Mouse (Mus musculus): ENCODE measurements around the gene Ercc6.

The Ercc6 gene

DNA sequence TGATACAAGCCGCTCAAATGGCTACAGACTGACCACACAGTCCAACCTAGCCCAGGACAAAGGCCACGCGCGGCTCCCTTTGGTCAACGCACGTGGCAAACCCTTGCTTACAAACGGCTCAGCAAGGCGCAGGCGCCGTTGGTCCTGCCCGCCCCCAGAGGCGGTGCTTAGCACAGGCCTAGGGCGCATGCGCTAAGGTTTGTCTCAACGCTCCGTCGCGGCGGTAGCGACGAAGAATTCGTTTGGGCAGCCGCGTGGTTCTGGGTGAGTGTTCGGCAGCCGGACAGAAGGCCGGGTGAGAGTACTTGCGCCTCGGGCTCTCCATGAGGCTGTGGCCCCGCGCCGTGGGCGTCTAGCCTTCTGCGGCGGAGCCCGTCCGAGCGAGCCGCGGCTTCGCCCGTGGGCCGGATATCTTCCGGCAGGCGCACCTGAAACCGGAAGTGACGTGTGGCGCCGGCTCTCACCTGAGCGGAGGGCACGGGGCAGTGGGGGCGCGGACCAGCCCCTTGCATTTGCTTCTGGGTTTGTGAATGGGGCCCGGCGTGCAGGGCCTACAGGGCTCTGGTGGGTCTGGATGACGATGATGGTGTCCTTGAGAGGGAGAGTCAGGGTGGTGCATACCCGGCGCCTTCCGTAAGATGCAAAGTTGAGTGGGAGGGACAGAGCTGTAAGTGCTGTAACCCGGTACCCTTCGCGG lies at the start of gene Ercc6:
Ercc6 (plus strand) TSS at position 186 of the 697 bp plus-strand sequence.
- peak; percentile 96 for DNase-seq

DNA sequence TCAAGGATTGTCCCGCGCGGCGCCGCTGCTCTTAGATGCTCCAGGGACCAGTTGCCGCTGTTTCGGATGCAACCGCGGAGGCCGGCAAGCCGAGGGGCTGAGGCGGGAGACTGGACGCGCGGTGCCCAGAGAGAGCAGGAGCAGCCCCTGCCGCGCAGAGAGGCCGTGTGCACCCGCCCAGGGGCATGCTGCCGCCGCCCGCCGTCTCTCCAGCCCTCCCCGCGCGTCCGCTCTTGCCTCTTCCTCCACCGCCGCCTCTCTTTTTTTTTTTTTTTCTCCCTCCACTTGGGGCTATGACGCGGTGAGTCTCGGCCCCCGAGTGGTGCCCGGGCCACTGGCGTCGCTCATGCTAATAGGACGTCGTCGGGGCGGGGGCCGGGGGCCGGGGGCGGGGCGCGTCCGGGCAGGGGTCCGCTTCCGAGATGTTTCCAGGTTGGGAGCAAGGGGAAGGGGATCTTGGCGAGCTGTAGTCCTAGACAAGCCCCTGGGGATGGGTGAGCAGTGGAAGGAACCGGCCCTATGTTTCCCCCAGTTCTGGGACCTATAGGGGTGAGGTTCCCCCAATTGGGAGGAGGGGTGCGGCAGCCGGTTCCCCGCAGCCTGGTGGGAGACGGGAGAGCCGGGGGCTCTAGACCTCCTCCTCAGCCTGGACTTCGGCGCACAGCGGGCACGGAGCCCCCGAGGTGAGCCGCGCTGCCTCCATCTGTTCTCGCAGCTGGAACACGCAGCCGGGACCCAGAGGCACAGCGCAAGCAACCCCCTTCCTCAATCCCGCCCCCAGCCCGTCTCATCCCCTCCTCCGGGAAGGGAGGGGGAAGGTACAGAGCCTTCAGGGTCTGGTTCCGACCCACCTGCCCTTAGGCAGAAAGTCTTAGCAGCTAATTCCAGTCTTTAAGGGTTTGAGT lies 48.5 kb upstream of the Ercc6 start, which contains the start of gene Slc18a3:
Slc18a3 (minus strand) TSS at position 250 of the 905 bp plus-strand sequence.
- DNase-seq: no peak

DNA sequence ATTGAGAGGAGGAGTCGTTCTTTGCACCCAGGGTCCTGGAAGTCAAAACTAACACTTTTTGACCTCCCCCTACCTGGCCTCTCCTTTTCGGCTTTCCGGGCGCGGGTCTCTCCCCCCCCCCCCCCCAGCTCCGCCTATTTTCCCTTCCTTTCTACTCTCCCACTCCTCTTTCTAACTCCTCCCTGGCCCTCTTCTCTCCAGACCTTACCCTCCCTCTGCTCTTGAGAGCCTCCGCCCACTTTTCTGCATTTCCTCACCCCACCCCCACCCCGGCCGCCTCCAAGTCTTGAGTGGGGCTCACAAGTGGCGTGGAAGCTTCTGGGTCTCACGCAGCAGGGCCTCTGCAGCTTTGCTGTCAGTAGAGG lies 47.8 kb upstream of the Ercc6 start:
- no peak for DNase-seq

DNA sequence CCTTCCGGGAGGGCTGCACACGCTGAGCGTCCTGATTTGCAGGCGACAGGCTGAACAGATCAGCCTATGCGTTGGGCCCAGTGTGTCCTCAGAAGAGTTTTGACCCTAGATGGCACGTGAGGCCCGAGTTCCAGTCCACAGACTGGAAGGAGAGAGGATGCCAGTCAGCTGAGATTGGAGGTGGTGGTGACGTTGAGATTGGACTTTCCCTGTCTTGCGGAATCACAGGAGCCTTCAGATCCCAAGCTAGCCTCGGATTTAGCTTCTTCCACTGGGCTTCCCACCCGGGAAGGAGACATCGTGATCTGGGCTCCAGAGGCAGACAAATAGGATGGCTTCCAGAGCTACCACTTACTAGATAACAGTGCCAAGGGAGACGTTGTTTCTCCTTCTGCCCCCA lies 47.4 kb upstream of the Ercc6 start, which contains the start of gene Chat:
Chat (minus strand) TSS at position 101 of the 400 bp plus-strand sequence.
- DNase-seq: no peak

DNA sequence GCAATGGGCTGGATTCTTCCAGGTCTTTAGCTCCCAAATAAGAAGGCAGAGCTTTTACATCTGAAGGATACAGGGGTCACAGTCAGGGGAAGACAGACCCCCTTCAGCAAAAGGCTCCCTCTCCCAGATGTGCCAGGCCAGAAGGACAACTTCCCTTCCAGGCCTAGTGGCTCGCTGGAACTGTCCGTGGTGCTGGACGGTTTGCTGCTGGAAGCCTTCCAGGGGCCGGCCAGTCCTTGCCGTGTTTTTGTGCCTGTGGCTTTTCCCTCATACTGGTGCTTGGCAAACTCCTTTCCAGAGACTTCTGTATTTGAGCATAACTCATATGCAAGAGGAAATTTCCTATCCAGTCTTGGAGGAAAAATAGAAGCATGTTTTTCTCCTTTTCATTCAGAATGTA lies 45.7 kb upstream of the Ercc6 start:
- peak; percentile 60 for DNase-seq

DNA sequence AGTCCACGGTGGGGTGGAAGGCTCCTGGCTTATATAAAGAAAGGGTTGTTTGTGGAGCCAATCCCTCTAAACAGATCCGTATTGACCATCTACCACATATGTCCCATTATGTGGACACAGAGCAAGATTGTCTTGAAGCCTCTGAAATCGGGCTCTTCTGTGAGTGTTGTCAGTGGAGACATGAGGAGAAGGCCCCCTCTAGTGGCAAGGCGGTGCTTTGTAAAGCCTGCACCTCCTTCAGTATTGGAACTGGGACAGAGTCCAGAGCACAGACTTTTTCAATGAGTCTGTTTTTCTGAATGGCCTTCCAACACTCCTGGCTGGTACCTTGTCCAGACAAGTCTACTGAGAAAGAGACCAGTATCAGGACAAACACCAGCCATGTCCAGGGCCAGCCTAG lies 40.3 kb upstream of the Ercc6 start:
- DNase-seq: peak; percentile 55

DNA sequence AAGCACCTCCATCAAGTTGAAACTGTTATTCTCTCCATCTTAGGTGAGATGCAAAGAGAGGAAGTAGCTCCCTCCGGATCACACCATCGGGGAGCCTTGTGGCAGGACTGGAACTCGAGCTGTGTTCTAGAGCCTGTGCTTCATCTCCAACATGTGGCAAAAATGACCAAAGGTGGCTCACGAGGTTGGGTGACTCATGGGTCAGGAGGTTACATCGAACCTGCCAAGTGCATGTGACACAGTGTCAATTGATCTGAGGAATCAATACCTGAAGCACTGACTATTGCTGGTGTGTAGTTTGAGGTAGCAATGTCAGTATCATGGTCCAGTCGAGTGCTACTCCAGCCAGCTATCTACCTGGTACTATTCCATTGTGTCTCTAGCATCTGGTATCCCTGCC lies 36.8 kb upstream of the Ercc6 start:
- DNase-seq: no peak

DNA sequence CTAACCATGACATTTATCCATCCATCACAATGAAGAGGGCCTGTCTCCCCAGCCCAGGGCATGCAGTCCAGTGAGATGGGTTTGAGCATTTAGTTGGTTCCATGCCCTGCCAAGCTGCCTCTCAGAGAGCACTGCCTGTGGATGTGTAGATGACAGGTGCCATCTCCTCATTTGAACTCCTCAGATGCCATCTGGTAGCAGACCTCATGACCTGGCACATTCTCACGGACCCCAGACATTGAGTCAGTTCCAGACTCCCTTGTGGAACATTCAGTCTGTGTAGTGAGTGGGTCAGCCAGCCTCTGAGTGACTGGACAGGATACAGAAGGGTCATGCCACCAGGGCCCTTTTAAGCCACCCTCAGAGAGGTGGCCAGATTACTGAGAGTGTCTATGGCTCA lies 35.7 kb upstream of the Ercc6 start:
- no peak for DNase-seq

DNA sequence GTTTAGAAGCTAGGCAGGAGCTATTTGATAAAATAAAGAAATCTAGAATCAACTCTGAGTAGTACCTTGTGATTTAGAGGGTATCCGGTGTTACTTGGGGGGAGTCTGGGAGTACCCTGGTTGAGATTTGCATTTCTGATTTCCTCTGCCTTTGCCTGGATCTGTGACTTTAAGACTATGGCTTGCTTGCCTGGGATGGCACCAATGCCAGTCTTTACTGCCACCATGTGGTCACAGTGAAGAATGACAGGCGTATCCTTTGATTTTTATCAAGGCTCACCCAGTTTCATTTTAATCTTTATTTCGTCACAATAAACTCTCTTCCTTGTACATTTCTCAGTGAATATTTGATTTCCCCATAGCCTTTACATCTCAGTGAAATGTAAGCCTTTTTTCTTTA lies 31.3 kb upstream of the Ercc6 start:
- no peak for DNase-seq

DNA sequence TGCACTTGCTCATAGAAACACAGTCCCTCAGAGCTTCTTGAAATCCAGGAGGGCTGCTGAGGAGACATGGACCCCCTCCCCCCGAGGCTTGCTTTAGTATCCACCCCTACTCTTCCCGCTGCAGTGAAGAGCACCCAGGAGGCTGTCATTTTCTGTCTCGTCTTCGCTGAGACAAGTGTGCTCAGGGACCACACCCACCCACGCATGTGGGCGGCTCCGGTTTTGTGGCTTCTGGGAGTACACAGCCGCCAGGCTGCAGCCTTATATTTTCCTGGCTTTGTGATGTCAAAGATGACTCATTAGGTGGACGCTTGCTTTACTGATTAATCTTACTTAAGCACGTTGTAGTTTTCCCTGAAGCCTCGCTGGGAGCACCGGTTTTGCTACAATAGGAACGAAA lies 20.8 kb upstream of the Ercc6 start:
- DNase-seq: no peak

DNA sequence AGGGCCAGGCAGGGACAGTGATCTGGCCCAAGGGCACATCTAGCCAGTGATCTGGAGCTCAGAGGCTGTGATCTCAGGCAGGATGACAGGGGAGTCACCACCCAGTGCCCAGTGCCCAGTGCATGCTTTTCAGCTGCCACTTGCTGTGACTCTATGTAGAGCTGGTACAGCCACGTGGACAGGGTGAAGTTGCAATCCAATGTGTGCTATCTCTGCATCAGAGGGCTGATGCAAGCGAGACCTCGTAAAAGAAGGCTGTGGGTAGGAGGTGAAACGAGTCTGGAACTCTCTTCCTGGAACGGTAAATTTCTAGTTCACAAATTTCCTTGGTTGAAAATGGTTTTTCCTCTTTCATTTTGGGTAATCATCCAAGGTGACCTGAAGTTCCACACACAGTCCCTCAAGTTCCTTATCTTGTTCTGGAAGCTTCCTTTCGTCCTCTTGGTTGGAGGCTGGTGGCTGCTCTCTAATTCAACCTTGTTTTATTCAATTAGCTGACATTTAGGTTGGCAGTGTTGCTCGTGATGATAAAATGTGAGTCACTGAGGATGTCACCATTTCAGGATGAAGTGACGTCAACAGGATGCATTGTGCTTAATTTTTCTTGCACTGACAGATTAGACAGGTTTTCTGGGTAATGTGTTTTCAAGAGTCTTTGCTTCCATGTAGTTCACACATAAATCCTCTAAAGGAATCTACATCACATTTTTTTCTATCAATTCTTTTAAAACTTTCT lies 17.0 kb upstream of the Ercc6 start:
- DNase-seq: no peak

DNA sequence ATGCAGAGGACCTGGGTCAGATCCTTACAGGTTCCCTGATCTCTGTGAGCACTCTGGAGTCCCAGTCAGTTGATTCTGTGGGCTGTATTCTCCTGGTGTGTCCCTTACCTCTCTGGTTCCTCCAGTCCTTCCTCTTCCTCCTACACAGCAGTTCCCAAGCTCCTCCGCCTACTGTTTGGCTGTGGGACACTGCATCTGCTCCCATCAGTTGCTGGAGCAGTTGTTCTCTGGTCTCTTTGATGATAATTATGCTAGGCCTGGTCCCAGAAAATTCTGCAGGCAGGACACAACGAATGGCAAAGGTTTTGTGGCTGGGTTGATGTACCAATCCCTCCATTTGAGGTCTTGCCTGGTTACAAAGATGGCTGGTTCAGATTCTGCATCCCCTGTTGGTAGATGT lies 12.0 kb upstream of the Ercc6 start:
- no peak for DNase-seq

DNA sequence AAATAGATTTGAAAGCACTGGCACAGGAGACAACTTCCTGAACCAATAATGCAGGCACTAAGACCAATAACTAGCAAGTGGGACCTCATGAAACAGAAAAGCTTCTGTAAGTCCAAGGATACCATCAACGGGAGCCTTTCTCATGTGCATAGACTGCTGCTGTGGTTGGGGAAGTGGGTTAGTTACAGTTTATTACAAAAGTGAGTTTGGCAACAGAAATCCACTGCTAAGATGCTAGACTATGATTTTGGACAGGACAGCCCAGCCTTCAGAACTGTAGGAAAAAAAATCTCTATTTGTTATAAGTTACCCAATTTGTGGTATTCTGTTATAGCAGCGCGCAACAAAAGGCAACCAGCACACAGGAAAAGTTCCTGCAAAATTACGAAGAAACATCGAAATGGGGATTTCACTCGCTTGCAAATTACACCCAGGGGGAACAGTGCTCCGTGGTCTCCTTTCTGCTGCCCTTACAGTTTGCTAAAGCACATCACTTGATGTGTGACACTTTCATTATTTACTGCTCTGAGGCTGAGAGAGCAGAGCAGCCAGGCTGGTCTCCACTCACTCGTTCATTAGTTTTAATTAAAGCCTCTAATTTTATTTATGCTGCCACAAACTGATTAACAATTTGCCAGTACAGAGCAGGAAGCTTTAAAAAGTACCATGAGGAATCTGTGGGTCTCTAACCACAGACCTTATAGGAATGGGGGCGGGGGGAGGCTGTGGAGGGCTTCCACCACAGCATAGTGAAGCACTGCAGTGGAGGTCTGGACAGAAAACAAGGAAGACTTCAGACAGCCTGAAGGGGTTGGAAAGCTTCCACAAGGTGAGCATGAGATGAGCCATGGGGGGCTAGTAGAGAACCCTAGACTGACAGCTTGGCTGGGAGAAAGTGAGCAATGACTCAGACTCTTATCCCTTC lies 10.3 kb upstream of the Ercc6 start:
- no peak for DNase-seq

DNA sequence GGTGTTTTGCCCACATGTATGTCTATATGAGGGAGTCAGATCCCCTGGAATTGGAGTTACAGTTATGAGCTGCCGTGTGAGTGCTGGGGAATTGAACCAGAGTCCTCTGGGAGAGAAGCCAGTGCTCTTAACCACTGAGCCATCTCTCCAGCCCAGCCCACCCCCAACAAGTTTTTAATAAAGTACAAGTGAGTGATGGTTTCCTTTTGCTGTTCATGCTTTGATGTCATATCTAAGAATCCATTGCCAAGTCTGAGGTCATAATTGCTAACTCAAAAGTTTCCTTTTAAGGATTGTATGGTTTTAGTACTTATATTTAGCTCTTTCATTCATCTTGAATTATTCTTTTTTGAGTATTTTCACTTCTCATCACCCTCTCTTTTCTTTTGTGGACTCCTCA lies 9.4 kb upstream of the Ercc6 start:
- no peak for DNase-seq

DNA sequence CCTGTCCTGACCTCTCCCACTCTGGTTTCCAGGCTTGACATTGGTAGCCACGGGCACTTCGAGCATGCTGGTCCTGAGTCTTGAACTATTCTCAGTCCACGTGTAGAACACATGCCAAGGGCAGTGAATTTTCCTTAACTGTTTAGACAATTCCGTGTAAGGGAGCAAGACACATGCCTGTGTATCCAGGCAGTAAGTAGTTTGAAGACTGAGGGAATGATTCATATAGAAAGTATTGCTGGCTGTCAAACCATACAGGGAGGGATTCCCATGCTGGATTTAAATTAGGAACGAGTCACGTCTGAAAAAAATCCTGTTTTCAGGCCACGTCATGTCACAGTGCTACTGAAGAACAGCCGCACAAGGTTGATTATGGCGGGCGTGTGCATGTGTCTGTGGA lies 7.0 kb upstream of the Ercc6 start:
- DNase-seq: no peak

DNA sequence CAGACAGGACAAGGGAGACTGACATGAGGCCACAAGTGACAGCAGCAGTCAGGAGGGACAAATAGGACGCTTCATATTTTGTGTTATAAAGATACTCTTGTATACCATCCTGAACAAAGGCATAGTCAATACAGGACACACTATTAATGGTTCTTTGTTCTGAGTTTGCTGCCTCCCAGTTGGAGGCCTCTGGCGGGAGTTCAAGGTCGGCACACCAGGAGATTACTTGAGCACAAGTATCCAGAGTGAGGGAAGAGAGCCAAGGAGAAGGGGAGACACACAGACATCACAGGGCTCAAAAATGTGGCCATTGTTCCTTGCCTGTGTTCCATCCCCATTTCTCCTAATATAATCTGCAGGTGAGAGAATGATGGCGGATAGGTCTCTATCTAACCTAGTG lies 6.1 kb upstream of the Ercc6 start:
- no peak for DNase-seq

DNA sequence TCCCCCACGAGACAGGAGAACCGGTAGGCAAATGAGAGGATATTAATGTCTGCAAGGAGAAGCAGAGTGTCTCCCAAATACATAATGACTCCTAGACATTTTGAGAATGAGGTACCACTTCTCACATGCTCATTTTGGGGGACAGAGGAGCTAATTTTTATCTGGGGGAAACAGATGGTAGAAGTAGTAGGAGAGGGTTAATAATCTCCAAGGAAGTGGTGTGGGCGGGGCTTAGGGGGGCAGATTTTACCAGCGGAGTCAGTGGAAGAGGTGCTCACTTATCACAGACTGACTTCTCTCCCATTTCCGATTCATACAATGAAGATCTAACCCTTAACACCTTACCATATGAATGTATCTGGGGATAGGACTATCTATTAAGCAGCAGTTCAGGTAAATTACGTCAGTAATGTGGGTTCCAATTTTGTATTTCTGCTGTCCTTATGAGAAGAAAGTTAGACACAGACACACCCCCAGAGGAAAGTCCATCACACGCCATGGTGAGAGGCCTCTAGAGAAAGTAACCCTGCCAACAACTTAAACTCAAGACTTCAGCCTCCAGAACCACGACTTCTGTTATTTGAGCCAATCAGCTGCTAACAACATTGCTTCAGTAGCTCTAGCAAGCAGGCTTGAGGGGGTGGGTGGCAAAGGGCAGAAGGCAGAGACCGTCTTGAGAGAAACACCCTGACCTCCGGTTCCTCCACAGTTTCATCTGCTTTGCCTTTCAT lies 5.1 kb upstream of the Ercc6 start:
- DNase-seq: no peak

DNA sequence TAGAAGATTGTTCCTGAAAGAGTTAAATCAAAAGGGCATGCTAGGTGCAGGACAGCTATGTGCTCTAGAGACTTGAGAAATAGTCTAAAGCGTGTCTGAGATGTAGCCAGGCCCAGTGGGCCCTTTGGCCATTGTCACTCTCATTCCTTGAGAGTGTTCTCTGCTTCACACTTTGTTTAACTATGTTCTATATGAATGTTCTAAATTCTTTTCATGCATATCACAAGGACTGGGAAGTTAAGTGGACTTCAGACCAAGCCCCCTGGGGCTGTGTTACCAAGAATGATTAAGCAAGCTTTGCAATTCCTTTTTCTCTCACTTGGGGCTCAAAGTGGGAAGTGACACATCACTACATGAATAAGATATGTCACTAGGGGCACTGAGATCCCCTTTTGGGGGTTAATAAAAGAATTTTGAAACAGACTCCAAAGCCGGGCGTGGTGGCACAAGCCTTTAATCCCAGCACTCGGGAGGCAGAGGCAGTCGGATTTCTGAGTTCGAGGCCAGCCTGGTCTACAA lies 3.8 kb upstream of the Ercc6 start:
- no peak for DNase-seq

DNA sequence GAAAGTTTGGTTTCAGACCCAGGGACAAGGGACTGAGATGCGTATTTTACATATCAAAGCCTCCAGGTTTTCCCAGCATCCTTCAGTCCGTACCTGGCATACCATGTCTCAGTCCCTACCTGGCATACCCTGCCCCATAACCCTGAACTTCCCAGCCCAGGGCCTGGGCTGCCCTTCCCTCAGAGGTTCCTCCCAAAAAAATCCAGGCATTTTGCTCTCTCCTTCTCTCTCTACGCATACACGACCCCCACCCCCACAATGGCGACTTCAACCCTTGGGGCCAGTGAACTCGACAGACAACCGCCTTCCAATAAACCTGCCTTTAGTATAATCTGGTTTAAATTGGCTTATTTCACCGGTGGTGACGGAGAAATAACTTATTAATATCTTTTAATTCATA lies 409 bp upstream of the Ercc6 start:
- no peak for DNase-seq

DNA sequence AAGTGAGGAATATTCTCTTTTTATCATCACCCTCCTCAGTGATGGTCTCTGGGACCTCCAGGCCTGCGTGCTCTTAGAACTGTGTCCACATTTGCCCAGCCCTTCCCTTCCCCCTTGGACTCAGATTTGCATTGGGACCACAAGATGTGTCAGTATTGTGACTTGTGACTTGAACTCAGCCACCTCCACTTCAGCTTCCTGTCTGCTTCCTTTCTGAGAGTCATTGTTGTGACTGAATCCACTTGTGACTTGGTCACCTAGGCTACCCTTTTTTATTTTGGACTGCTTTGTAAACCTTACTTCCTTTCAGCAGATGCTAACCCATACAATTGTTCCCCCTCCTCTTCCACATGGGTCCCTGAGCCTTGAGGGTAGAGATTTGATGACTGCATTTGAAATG lies 2.8 kb downstream of the Ercc6 start:
- DNase-seq: no peak

DNA sequence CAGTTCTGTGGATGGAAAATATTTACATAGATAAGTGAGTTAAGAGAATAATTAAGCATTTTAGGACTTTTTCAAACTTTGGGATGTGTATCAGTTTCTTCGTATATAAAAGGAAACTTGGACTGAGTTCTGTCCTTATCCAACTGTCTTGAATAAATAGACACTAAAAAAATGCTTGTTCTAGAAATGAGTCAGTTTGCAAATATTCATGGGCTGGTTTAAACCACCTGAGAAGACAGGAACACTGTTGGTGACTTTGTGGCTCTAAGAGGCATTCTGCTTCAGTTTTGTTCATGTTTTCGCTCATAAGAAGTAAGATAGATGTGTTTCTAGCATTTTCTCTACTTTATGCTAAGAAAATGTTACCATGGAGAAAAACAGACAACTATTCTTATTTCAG lies 5.2 kb downstream of the Ercc6 start:
- DNase-seq: no peak
